Mouse (Mus musculus) ES-Bruce4 (cell line): ENCODE results near the gene Vezt. TPM values are rescaled to one million over a fixed set of nuclear protein-coding genes. Genes with fewer than 3 reads are reported as not detected.

Experiments used
- H3K27ac ChIP-seq: 2 replicates; pipeline ENCODE4 v1.5.1; 2012; ENCODE audit warnings: low read length, inconsistent platforms; ENCODE audit not compliant: insufficient read depth
- H3K27me3 ChIP-seq: 2 replicates; pipeline ENCODE4 v1.6.1; 2012; ENCODE audit warnings: mild to moderate bottlenecking, low read length, inconsistent platforms; ENCODE audit not compliant: control insufficient read depth, poor library complexity, insufficient read depth, severe bottlenecking
- H3K36me3 ChIP-seq: 2 replicates; pipeline ENCODE4 v1.6.1; 2012; ENCODE audit warnings: inconsistent platforms, mild to moderate bottlenecking, low read length, moderate library complexity; ENCODE audit not compliant: control insufficient read depth, poor library complexity, insufficient read depth, severe bottlenecking
- H3K4me1 ChIP-seq: one replicate; pipeline ENCODE4 v1.8.1; 2011; ENCODE audit warnings: low read length; ENCODE audit not compliant: control insufficient read depth, insufficient read depth
- H3K4me3 ChIP-seq: 2 replicates; pipeline ENCODE4 v1.5.1; 2011; ENCODE audit warnings: low read depth, mild to moderate bottlenecking, low read length
- H3K9ac ChIP-seq: 2 replicates; pipeline ENCODE4 v1.6.1; 2012; ENCODE audit warnings: low read depth, mild to moderate bottlenecking, inconsistent platforms; ENCODE audit not compliant: poor library complexity, severe bottlenecking
- H3K9me3 ChIP-seq: replicated peaks from 2 replicates; pipeline ENCODE4 v1.6.1; 2012; ENCODE audit warnings: mild to moderate bottlenecking, low read length, inconsistent platforms; ENCODE audit not compliant: control insufficient read depth, poor library complexity, insufficient read depth, severe bottlenecking
- CTCF ChIP-seq: IDR thresholded peaks from one replicate; pipeline ENCODE4 v1.8.1; 2011; ENCODE audit warnings: low read depth, low read length
- EP300 ChIP-seq: IDR thresholded peaks from 2 replicates; pipeline ENCODE4 v1.6.1; 2011; ENCODE audit warnings: low read depth, low read length; ENCODE audit not compliant: insufficient read depth
- POLR2A ChIP-seq: IDR thresholded peaks from one replicate; pipeline ENCODE4 v1.8.1; 2011; ENCODE audit warnings: low read length; ENCODE audit not compliant: insufficient read depth
- polyA plus RNA-seq: library from polyadenylated mRNA; stranded (reverse); fragments of >200 nt; gene quantifications from 2 replicates; pipeline ENCODE4 v1.2.4, GENCODE M21; 2011; ENCODE audit warnings: low read depth; ENCODE audit not compliant: missing spikeins, insufficient read depth, insufficient read length

The Vezt gene
- polyA plus RNA-seq, 1 experiment = 17.3 TPM

- no peaks in the 10 kb centered on the region for H3K4me1 ChIP-seq
- H3K27ac ChIP-seq = no peak overlapping the region
- H3K36me3 ChIP-seq = no peaks in the 10 kb centered on the region
- no peaks in the 10 kb centered on the region for H3K27me3 ChIP-seq
- H3K9ac ChIP-seq = no peak overlapping the region
- H3K4me3 ChIP-seq = no peak overlapping the region
- H3K9me3 ChIP-seq = no peaks in the 10 kb centered on the region; the same call in 1 of the 2 replicates
- TF ChIP-seq EP300 (no peak), CTCF (no peak), POLR2A (no peak)
Measured at GRCm38 (mm10) chr10:94059618-94060055, 24.0 kb upstream of the Vezt start.

GRCm38 (mm10) chr10:94056487-94056886, 20.9 kb upstream of the Vezt start:
- no peak overlapping the region for H3K27ac ChIP-seq
- H3K4me3 ChIP-seq = no peak overlapping the region
- no peaks in the 10 kb centered on the region for H3K36me3 ChIP-seq
- no peaks in the 10 kb centered on the region for H3K27me3 ChIP-seq
- TF ChIP-seq EP300 (no peak), CTCF (no peak), POLR2A (no peak)
- no peaks in the 10 kb centered on the region for H3K4me1 ChIP-seq
- no peak overlapping the region for H3K9ac ChIP-seq
- no peaks in the 10 kb centered on the region; the same call in 1 of the 2 replicates for H3K9me3 ChIP-seq

- Histone ChIP-seq H3K27me3 (no peaks in the 10 kb centered on the region), H3K4me3 (no peak overlapping the region), H3K36me3 (no peaks in the 10 kb centered on the region), H3K9me3 (no peaks in the 10 kb centered on the region), H3K27ac (no peak overlapping the region), H3K9ac (no peak overlapping the region), H3K4me1 (no peaks in the 10 kb centered on the region)
- TF ChIP-seq EP300 = no peak
- TF ChIP-seq CTCF = no peak
- TF ChIP-seq POLR2A = no peak
Measured at GRCm38 (mm10) chr10:94050736-94051135, 15.1 kb upstream of the Vezt start.

- no peak for TF ChIP-seq CTCF
- TF ChIP-seq POLR2A = no peak
- no peak for TF ChIP-seq EP300
- H3K27me3 ChIP-seq = no peaks in the 10 kb centered on the region
- H3K9me3 ChIP-seq = no peaks in the 10 kb centered on the region
- H3K4me3 ChIP-seq = no peak overlapping the region
- H3K27ac ChIP-seq = no peak overlapping the region
- H3K36me3 ChIP-seq = no peaks in the 10 kb centered on the region
- H3K4me1 ChIP-seq = no peaks in the 10 kb centered on the region
- H3K9ac ChIP-seq = no peak overlapping the region
Measured at GRCm38 (mm10) chr10:94049121-94049520, 13.5 kb upstream of the Vezt start.

GRCm38 (mm10) chr10:94047845-94048559, 12.4 kb upstream of the Vezt start:
- Histone ChIP-seq H3K4me3 (no peak overlapping the region), H3K9ac (no peak overlapping the region), H3K4me1 (no peaks in the 10 kb centered on the region), H3K36me3 (no peaks in the 10 kb centered on the region), H3K9me3 (no peaks in the 10 kb centered on the region), H3K27ac (no peak overlapping the region), H3K27me3 (no peaks in the 10 kb centered on the region)
- TF ChIP-seq EP300 = no peak
- TF ChIP-seq POLR2A = no peak
- no peak for TF ChIP-seq CTCF

- no peaks in the 10 kb centered on the region for H3K27me3 ChIP-seq
- H3K9me3 ChIP-seq = no peaks in the 10 kb centered on the region
- no peak overlapping the region for H3K9ac ChIP-seq
- H3K4me3 ChIP-seq = no peak overlapping the region
- no peaks in the 10 kb centered on the region for H3K36me3 ChIP-seq
- no peaks in the 10 kb centered on the region for H3K4me1 ChIP-seq
- TF ChIP-seq POLR2A (no peak), CTCF (no peak), EP300 (no peak)
- no peak overlapping the region for H3K27ac ChIP-seq
Measured at GRCm38 (mm10) chr10:94047024-94047423, 11.4 kb upstream of the Vezt start.
